Mouse (Mus musculus): ENCODE measurements around the gene Sec31a.
"Not testable (repeated sequence)": the region's sequence is repeated elsewhere in the genome, so short reads cannot be mapped to it uniquely, and the experiment has no call there.

Sec31a gene

DNA sequence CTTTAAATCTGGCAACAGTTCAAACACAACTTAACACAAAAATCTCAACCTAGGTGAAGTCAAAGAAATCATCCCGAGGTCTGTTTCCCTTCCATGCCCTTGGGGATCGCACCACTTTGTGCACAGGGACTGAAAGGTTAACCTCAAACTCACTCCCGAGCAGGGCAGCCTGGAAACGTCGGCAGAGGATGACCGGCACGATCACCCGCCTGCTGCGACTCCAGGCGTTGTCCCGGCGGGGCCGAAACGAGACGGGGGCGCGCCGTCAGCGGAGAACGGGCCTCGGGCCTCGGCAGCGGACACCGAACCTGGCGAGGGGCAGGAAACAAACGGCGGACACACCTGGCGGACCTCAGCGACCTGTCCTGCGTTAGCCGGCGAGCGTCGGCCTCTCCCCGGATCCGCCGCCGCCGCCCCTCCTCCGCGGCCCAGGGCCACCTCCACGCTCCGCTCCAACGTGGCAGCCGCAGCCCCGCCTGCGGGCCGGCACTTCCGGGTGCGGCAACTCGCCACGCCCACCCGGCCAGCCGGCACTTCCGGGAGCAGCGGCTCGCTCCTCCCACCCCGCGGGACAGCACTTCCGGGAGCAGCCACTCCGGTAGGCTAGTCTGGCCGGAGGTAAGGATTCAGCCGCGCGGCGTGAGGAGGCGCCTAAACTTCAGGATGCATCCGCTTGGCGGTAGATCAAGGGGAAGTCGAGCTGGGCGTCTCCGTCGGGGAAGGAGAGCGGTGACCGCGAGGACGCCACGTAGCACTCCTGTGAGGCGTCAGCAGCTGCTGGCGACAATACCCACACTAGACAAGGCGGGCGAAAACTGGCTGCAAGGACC, at the start of gene Sec31a:
Gene Sec31a, minus strand, starts transcription at position 474 of the 830 bp plus-strand sequence.
- DNase-seq (ENCODE audit: low spot score) = peak; percentile 92

DNA sequence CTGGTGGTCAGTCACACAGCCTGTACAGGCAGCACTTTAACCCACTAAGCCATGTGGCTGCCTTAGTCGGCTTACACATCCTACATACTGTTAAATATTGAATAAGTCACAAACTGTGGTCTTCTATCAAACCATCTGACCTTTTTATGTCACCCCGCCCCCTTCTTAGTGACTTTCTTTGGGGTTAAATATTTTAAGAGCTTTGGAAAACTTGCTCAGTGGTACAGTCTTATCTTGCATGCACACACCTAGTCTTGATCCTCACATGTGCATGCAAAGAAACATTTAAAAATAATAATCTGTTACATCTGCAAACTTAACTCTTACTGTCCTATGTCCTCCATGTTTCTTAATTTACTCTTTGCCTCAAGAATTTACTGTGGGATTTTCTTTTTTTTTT, 46.3 kb upstream of the Sec31a start:
- DNase-seq (ENCODE audit: low spot score) = no peak

DNA sequence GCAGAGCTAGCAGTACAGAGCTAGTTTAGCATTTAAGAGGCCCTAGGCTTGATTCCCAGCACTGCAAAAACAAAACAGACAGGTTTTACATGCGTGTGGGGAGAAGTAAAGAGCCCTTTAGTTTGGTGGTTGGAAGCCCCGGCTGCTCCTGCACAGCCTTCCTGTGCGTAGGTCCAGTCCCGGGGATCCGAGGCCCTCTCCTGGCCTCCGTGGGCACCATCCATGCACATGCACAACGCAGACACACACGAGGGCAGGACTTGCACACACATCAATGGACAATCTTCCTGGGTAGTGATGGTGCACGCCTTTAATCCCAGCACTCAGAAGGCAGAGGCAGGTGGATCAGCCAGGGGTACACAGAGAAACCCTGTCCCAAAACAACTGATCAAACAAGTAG, 45.5 kb upstream of the Sec31a start:
- DNase-seq (ENCODE audit: low spot score) = no peak

DNA sequence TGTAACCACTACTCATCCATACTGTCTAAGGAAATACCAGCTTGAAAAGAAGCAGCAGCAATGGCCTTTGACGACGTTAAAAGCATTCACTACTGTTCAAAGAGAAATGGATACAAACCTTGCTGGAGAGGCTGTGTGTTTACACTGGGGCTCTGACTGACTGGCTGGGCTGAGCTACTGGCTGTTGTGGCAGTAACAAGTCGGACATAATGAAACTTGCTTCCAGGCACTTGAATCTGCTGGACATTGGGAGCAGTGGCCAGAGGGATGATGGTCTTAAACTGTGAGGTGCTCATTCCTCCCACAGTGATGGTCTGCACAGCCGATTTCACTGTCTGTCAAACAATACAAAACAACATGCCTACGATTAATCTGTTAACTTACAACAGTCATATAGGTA, 43.4 kb upstream of the Sec31a start:
- DNase-seq (ENCODE audit: low spot score) = no peak

DNA sequence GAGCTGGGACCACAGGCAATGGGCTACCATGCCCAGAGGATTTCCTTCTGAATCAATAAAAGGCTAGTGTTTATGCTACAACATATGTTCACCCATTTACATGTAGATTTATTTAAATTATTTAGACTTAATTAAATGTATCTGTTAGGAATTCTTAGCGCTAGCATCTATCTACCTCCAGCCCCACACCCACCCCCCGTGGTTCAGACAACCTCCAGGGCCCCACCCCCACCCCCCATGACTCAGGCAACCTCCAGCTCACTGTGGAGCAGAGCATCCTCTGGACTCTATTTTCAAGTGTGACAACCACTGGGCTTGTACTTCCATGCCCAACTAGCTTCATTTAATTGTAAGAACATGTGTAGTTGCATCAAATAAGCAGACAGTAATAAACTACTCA, 35.8 kb upstream of the Sec31a start:
- DNase-seq (ENCODE audit: low spot score) = no peak

DNA sequence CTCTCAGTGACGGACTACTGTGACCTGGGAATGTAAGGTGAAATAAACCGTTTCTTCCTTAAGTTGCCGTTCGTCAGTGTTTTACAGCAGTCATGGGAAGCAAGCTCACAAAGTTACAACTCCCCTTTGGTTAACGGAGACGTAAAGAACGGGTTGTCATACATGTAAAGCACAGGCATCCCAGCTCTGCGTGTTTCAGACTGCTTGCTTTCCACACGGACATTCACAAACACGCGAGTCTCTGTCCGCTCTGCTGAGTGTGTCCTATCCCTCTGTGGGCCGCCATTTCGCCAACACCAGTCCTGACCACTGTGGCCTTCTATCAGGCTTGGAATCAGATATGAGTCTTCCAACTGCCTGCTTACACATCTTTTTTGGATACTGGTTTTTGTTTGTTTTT, 22.8 kb upstream of the Sec31a start:
- no peak for DNase-seq (ENCODE audit: low spot score)

DNA sequence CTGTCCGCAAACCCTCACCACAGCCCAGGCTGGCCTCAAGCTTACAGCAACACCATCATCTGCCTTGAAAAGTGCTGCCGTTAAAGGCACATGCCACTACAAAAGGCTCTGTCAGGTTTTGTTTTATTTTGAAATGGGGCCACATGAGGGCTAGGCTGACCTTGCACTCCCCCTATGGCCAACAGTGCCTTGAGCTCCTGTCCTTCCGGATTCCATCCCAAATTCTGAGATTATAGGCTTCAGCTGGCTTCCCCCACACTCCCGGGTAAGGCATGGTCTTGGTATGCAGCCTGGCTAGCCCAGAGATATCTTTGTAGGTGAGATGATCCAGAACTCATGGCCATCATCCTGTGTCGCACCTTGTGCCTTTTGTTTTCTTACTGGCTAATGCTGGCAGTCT, 21.9 kb upstream of the Sec31a start:
- no peak for DNase-seq (ENCODE audit: low spot score)

DNA sequence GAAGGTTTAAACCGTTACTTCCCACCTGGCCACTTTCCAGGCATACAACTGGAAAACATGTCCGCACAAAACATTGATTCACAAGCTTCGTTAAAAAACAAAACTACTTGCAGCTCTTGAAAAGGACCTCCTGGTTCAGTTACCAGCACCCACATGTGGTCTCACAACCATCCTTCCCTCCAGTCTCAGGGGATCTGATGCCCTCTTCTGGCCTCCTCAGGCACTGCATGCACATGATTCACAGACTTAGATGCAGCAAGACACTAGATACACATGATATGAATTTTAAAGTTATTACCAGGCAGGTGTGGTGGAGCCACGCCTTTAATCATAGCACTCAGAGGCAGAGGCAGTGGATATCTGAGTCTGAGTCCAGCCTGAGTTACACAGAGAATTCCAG, 21.1 kb upstream of the Sec31a start:
- DNase-seq (ENCODE audit: low spot score) = no peak

DNA sequence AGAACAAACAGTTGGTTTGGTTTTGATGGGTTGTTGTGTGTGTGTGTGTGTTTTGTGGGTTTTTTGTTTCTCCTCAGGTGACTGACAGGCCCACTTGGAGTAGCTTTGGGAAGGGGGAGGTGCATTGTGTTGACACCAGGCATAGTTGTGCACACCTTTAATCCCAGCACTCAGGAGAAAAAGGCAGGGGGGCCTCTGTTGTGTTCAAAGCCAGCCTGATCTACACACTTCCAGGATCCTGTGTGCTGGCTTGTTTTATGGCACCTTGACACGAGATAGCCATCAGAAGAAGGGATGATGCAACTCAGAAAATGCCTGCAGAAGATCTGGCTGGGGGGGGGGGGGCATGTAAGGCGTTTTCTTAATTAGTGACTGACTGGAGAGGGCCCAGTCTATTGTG, 14.9 kb upstream of the Sec31a start:
- no peak for DNase-seq (ENCODE audit: low spot score)

DNA sequence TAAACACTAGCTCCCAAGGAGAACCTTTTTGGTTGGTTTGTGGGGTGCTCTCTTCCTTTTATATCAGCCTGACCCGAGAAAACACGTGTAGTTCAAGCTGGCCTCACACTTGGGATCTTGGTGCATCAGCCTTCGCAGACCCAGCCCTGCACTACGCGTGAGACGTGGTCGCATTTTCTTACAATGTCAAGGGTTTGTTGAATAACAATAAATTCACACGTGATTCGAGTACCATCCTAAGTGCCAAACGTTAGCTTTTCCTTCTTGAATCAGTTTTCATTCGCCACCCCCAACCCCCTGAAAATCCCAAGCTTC, 14.0 kb upstream of the Sec31a start:
- DNase-seq (ENCODE audit: low spot score) = no peak

DNA sequence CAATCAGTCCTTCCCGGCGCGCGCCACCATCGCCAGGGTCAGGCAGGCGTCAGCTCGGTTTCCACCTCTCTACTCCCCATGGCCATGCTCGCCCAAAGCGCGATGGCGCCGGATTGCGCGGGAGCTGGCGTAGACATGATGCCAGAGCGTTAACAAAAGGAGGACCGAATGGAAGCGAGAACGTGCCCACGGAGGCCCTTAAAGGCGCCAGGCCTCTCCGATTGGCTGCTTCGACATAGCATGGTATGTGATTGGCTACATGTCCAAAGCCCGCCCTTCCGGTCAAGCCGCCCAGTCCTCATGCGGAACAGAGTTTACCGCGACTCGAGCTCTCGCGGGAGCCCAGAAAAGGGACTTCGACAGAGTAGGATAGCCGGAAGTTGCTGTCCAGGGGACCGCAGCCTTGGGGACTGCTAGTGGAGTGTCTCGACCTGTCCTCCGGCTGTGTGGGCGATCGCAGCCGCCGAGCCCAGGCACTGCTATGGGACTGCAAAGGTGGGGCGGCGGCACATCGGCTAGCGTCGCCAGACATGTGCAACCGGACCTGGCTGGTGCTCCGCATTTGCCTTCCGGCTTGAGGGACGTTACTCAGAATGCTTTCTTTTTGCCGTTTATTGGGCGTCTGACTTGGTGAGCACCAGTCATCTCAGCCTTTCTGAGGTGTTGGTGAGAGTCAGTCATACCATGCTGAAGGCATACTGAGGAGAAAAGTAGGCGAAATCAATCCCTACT, 13.5 kb upstream of the Sec31a start:
- DNase-seq (ENCODE audit: low spot score) = peak; percentile 63

DNA sequence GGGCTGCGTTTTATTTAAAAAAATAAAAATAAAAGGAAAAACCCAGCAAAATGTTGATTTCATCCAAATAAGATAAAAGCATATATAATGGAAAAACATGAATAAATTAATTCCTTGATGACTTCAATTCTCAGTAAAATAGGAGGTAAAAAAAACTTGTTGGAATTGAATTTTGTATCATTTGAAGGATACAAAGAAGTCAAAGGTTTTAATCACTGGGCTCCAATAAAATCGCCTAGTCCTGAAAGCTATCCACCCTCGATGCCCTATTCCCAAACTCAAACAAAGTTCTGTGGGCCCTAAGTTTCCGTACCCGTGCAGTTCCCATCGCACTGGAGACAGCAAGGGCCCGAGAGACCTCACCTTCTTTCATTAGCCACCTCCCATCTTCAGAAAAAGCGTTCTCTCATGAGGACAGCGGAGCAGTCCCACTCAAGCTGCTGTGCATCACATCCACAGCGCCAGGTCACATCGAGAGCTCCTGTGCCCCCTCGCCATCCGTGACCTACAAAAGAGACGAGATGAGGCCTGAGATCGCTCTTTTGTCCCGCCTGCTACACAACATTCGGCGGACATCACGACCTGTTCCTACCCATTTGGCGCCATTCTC, 12.8 kb upstream of the Sec31a start:
- no peak for DNase-seq (ENCODE audit: low spot score)

DNA sequence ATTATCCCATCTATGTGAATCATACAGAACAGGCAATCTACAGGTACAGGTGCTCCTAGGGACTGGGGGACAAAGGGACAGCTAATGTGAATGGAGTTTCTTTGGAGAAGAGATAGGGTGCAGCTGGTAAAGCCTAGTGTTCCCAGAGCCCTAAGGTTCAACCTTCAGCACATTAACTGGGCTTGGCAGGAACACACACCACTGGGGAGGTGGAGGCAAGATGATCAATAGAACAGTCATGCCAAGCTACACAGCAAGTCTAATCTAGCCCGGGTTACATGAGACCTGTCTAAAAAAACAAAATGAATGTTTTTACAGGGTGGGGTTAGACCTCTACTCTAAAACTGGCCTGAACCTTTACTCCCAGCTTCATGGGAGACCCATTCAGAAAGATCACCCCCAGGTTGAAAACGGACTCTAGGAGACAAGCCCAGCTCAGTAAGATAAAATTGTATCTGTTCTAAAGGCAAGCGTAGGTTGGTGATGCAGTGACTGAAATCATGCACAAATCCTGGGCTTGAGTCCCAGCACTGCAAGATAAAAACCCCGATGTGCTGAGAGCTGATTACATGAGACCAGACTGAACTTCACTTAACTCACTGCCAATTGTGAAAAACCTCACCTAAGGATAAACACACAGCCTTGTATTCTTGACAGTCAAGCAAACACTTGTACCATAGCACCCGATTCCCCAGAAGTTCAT, 12.1 kb upstream of the Sec31a start:
- no peak for DNase-seq (ENCODE audit: low spot score)

DNA sequence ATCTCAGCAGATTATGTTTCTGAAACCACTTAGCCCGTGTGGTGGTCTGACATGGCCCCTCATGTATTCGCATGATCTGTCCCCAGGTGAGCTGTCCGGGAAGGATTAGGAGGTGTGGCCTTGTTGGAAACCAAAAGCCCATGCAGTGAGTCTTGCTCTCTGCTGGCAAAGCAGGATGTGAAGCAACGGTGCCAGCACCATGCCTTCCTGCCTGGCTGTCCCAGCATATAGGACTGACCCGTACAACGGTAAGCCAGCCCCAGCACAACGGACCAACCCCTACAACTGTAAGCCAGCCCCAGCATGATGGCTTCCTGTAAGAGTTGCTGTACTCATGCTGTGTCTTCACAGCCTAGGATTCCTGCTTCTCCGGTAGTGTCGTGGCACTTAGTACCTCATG, 11.2 kb upstream of the Sec31a start:
- DNase-seq (ENCODE audit: low spot score) = no peak

DNA sequence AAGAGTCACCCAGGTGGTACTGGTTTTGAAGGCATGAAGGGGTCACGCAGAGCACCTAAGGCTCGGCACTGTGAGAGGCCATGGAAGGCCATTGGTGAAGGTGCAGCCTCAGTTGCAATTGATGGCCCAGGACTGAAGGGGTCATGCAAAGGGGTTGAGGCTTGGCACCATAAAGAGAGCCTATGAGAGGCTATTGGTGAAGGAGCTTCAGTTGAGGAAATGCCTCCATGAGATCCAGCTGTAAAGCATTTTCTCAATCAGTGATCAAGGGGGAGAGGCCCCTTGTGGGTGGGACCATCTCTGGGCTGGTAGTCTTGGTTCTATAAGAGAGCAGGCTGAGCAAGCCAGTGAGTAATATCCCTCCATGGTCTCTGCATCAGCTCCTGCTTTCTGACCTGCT, 9.8 kb upstream of the Sec31a start:
- not testable (repeated sequence) for DNase-seq (ENCODE audit: low spot score)

DNA sequence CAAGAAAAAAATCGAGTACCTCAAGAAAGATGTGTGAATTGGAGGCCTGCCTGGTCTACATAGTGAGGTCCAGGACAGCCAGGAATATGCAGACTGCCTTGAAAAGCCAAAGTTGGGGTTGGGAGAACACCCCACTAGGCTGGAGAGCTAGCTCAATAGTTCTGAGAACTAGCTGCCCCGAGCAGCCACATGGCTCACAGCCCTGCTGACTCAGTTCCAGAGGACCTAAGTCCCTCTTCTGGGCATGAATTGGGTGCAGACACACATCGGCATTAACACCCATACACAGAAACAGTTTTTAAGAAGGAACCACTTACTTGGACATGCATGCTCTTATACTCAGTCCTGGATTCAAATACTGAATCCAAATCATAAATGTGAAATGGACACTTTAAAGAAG, 8.2 kb upstream of the Sec31a start:
- no peak for DNase-seq (ENCODE audit: low spot score)

DNA sequence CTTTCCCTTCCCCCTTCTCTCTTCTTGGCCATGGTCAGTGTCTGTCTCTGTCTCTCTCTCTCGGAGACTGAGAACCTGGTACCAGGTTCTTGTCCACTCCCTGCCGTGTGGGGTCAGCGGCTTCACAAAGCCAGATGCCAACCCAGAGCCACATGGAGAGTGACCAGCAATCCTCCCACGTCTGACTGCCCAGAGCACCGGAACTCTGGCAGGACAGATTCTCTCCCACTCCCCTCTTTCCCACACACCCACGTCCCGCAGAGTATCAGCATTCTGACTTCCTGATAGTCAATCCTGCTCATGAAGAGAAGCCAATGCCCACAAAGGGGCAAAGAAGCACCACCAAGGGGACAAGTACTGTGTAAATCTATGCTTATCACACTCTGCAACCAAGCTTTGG, 7.6 kb upstream of the Sec31a start:
- no peak for DNase-seq (ENCODE audit: low spot score)

DNA sequence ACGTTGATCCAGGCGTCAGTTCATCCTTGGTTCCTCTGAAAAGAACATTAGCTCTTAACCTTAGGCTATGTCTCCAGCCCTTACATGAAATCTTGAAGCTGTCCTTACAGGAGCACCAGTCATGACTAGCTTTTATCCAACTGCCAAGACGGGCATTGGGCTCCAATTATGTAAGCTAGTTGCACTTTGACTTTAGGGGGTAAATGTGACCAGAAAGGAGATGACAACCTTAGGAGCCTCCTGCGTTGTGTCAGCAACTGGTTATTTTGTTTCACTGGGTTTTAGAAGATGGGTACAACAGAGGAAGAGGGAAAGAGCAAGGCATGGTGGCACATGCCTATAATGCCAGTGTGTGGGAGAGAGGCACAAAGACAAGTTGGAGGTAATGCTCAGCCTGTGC, 2.8 kb upstream of the Sec31a start:
- DNase-seq (ENCODE audit: low spot score) = no peak

DNA sequence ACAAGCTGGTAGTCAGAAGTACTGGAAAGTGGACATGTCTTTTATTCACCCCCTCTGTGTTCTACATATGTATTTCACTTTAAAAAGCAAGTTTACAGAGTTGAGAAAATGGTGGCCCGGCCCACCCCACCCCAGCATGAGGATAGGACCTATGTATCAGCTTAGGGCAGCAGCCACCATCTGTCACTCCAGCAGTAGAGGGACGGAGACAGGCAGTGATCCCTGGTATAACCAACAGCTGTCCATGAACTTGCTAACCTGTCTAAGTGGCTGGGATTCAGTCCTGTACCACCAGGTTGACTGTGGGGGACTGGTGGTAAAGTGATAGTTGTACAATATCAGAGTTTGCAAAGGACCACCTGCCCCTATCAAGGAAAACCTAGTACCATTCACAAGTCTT, 2.0 kb upstream of the Sec31a start:
- DNase-seq (ENCODE audit: low spot score) = no peak

DNA sequence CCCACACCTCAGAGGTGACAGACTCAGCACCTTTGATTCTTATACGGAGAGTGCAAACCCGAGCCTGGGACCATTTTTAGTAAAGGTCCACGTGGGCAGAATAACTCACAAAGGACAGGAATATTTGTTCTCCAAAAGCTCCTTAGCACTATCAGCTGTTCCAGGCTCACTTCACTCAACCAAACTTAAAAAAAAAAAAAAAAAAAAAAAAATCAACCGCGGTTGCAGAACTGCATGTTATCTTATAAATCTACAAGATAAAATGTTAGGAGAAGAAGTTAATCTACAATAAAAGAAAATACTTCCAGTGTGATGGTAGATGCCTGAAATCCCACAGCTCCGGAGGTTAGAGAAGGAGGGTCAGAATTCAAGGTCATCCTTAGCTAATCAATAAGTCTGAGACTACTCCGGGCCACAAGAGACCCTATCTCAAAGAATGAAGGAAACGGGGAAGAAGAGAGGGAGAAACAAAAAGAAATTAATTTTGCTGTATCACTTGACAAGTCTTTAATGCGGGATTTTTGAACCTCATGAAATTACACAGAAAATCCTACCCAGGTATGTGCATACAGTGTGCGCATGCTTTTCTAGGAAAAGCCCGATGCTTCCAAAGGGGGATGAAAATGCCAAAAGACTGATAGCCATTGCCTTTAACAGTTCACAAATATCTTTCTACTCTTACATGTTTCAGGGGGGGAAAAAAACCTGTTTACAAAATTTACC, 1.4 kb downstream of the Sec31a start:
- no peak for DNase-seq (ENCODE audit: low spot score)

DNA sequence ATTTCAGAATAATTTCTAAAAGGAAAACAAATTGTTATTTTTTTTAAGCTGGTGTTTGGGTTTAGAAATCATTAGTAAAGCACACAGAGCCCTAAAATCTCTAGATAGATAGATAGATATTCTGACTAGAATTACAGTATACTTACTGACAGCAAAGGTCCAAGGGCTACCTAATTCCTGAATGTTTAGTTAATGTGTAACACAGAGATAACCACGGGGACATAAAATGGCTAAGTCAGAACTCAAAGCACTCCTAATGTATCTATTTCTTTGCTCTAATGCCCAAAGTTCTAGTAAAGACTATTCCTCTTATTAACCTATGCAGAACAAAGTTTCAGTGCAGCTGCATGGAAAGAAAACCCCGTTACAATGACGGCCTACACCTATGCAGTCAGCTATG, 3.1 kb downstream of the Sec31a start:
- no peak for DNase-seq (ENCODE audit: low spot score)

DNA sequence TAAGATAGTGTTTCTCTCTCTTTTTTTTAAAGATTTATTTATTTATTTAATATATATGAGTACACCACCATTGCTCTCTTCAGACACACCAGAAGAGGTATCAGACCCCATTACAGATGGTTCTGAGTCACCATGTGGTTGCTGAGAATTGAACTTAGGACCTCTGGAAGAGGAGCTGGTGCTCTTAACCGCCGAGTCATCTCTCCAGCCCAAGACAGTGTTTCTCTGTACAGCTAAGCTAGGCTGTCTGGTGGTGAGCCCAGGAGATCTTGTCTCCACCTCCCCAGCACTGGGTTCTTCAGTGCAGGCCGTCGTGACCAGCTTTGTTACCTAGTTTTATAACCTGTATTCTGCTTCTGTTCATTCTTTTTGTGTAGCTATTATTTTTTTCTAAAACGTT, 5.8 kb downstream of the Sec31a start:
- no peak for DNase-seq (ENCODE audit: low spot score)
